Mouse (Mus musculus) urinary bladder, postnatal 14 days (tissue): Measurements from ENCODE around the gene Pdcd11.

Experiments
- DNase-seq: peaks from one replicate; pipeline ENCODE4 v3.0.0; 2021; ENCODE audit warnings: low spot score

Pdcd11 gene

DNA sequence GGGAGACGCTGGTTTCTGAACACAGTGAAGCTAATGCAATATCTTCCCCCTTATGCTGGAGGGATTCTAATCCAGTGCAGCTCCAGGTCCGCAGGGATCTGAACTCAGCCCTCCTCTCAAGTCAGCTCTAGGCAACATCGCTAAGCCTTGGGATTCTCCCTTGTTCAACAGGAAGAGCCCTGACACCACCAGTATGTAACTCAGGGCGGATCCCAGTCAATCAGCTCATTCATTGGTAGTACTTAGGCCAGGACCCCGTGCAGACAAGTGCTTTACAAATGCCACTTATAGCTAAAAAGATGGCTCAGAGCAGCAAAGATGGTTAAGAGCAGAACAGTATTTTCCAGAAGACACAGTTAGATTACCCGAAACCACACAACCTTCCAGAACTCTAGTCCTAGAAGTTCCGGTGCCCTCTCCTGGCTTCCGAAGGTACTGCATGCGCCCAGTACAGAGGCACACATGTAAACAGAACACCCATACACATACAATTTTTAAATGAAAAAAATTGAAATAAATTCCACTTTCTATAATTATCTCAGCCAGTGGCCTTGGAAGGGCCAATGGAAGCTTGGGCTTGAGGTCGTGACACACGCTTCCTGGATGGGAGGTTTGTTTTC lies 78.3 kb downstream of the Pdcd11 start:
- DNase-seq, result peak; percentile 90

GRCm38 (mm10) chr19:47174515-47174914 lies 83.9 kb downstream of the Pdcd11 start:
- no peak for DNase-seq

DNA sequence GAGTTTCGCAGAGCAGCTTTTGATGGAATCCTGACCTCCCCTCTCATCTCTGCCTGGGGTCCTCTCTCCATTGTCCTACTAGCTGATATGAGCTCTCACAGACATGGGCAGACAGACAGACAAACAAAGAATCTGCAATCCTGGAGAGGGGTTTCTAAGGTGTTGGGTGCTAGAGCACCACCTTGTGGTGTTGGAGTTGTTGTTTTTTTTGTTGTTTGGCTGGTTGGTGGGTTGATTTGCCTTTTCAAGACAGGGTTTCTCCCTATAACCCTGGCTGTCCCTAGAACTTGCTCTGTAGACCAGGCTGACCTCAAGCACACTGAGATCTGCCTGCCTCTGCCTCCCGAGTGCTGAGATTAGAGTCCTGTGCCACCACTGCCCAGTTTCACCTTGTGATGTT lies 84.9 kb downstream of the Pdcd11 start:
- DNase-seq, result no peak

DNA sequence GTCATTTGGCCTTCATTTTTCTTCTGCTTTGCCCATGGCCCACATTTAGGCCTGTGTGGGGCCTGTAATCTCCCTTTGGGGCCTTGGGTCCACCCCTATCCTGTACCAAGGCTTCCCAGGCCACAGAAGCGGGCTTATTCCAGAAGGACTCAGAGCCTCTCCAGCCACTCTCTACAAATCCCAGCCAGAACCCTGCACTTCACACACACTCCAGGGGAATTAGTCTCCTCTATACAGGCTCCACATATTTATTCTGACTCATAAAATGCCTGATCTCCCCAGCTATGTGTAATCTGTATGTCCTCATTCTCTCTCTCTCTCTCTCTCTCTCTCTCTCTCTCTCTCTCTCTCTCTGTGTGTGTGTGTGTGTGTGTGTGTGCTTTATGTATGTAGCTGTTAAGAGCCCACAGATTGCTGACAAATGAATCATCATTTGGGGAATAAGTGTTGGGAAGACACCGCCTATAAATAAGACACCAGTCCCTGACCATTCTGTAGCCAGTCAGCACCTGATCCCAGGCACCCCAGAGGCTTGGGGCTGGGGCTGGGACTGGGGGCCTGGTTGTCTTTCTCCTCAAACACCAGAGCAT lies 86.4 kb downstream of the Pdcd11 start:
- DNase-seq, result no peak

GRCm38 (mm10) chr19:47178001-47178400 lies 87.4 kb downstream of the Pdcd11 start:
- DNase-seq, result peak; percentile 43

GRCm38 (mm10) chr19:47178431-47179271 lies 88.1 kb downstream of the Pdcd11 start, which contains the start of gene Neurl1a:
Neurl1a (plus strand) TSS chr19:47178820.
- DNase-seq, result peak; percentile 46

- peak; percentile 28 for DNase-seq
Measured at GRCm38 (mm10) chr19:47179272-47179809, 88.8 kb downstream of the Pdcd11 start.

DNA sequence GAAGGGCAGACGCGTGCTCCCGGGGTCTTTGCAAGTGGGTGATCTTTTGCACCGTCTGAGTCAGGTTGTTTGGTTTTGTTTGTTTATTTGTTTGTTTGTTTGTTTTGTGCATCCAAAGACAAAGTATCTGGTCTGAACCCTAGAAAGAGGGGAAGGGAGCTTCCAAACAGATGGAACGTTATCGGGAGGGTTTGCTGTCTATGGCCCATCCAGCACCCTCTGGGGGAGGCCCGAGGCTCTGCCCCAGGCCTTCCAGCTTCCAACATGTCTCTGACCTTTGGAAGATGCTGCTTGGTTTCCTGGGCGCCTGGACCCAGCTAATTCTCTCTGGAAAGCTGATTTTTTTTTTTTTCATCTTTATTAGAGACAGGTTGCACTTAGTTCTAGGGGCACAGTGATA lies 89.4 kb downstream of the Pdcd11 start:
- no peak for DNase-seq
